Mouse (Mus musculus): ENCODE results near the gene Cramp1l. TPM values are rescaled to one million over a fixed set of nuclear protein-coding genes. Genes with fewer than 3 reads are reported as not detected.

Gene Cramp1l
- total RNA-seq (2023): 35.0 TPM

DNA sequence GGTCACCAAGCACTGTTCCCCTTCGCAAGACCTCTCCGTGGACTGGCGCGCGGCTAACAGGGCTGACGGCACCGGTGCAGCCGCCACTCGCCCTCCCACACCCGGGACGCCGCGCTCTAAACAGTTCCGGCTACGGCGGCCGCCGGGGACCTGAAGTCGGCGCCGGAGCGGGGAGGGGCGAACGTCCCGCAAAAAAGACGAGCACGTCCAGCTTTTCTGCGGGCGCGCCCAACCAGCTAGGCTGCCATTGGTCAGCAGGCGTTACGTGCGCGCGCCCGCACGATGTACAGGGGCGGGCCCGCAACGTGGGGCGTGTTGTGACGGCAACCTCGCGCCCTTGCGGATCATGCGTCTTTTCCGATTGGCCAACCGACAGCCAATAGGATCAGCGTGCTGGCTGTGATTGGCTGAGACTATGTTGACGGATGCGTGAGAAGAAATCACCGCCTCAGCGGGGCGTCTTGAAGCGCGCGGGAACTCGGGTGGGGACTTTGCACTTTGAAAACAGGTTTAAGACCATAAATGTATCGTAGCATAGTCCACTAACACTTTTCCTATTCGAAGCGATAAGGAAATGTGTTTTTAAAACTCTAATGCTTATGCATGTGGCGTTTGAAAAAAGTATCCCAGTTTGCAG lies at the start of gene Cramp1l, which contains the start of gene Ift140:
Gene Cramp1l, minus strand, starts transcription at position 134 of the 637 bp plus-strand sequence.
Gene Ift140, plus strand, starts transcription at position 431 of the 637 bp plus-strand sequence.

DNA sequence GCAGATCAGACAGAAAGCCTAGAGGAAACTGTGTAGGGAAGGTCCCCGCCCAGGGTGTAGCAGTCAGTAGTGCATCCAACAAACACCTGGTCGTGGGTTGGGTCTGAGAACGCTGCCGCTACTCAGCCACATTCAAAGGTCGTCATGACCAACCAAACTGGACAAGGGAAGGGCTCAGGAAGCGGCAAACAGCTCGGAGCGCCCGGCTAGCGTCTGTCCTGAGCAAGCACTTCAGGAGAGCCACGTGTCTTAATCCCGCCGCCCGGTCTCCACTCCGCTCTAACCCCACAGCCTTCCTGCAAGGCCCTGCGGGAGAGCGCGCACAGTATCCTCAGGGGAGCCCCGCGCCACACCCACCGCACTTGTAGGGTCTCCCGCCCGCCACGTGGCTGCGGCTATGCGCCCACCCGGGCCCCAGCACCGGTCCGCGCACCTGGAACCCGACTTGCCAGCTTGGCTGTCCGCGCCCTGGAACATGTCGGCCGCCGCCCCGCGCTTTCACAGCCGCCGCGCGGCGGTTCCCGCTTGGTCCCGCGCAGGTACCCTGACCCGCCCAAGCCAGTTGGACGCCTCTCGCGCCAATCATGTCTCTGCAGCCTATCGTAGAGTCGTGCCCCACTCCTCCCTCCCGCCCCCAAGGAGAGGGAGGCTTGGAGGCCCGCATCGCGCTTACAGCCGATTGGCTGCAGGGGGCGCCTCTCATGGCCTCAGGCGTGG lies 55.3 kb downstream of the Cramp1l start, which contains the start of gene Jpt2:
Gene Jpt2, minus strand, starts transcription at position 555 of the 717 bp plus-strand sequence.

GRCm38 (mm10) chr17:24936259-24937237 lies 79.0 kb downstream of the Cramp1l start, which contains the start of gene Mapk8ip3:
Gene Mapk8ip3 (minus strand): TSS chr17:24936977.

Other genes starting within 250 kb of the Cramp1l start
- not detected for gene Meiob, start 211.5 kb downstream of the Cramp1l start, total RNA-seq (2023)
- gene Hagh, start 175.6 kb downstream of the Cramp1l start, total RNA-seq (2023): 29.9 TPM
- 2.1 TPM for gene Fahd1, start 165.4 kb downstream of the Cramp1l start, total RNA-seq (2023)
- not detected for gene Igfals, start 149.8 kb downstream of the Cramp1l start, total RNA-seq (2023)
- gene Nubp2, start 129.4 kb downstream of the Cramp1l start, total RNA-seq (2023): 56.2 TPM
- gene Spsb3, start 129.1 kb downstream of the Cramp1l start, total RNA-seq (2023): 27.0 TPM
- gene Eme2, start 120.7 kb downstream of the Cramp1l start, total RNA-seq (2023): 66.7 TPM
- 40.3 TPM for gene Mrps34, start 120.7 kb downstream of the Cramp1l start, total RNA-seq (2023)
- 15.3 TPM for gene Nme3, start 119.3 kb downstream of the Cramp1l start, total RNA-seq (2023)
- 222 TPM for gene Mapk8ip3, start 78.8 kb downstream of the Cramp1l start, total RNA-seq (2023)
- 22.7 TPM for gene Jpt2, start 55.1 kb downstream of the Cramp1l start, total RNA-seq (2023)
- 23.8 TPM for gene Ift140, start 297 bp upstream of the Cramp1l start, total RNA-seq (2023)
- not detected for gene Tmem204, start 67.8 kb upstream of the Cramp1l start, total RNA-seq (2023)
- gene Telo2, start 100.2 kb upstream of the Cramp1l start, total RNA-seq (2023): 37.1 TPM
- not detected for gene Ptx4, start 105.0 kb upstream of the Cramp1l start, total RNA-seq (2023)
- 33.9 TPM for gene Clcn7, start 117.6 kb upstream of the Cramp1l start, total RNA-seq (2023)
- 0.29 TPM for gene Ccdc154, start 146.7 kb upstream of the Cramp1l start, total RNA-seq (2023)
- gene Gm38655, start 159.7 kb upstream of the Cramp1l start, total RNA-seq (2023): not detected
- 10.6 TPM for gene BC003965, start 168.8 kb upstream of the Cramp1l start, total RNA-seq (2023)
- 97.5 TPM for gene Unkl, start 172.6 kb upstream of the Cramp1l start, total RNA-seq (2023)
- 37.9 TPM for gene Gnptg, start 224.3 kb upstream of the Cramp1l start, total RNA-seq (2023)
- 17.6 TPM for gene Tsr3, start 224.4 kb upstream of the Cramp1l start, total RNA-seq (2023)
- gene Baiap3, start 240.6 kb upstream of the Cramp1l start, total RNA-seq (2023): 5.7 TPM